Mouse (Mus musculus) ovary, postnatal 14 days (tissue): ENCODE measurements around the gene Mta3.
A peak's percentile ranks its signal among the peaks of the same experiment; 100 is the strongest.

Source experiments
- DNase-seq: peaks from one replicate; pipeline ENCODE4 v3.0.0; 2022; ENCODE audit warnings: low spot score

Gene Mta3

GRCm38 (mm10) chr17:83706116-83706593, at the start of gene Mta3:
TSS of gene Mta3 (plus strand) at chr17:83706163.
- DNase-seq: peak; percentile 67

- DNase-seq: no peak
Observed at GRCm38 (mm10) chr17:83657375-83657774, 48.6 kb upstream of the Mta3 start.

DNA sequence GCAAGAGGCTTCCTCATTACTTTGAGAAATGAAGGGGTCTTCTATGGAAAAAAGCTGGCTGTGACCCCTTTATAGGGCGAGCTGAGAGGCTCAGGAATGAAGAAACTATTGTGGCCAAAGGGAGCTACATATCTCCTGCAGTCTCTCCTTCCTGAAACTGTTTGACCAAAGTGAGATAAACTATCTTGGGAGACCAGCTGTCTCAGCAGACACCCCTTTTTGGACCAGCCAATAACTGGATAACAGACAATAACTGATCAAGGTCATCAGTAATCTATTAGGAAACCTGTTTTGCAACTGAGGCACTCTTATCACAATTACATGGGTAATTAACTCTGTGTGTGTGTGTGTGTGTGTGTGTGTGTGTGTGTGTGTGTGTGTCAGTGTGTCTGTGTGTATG, 47.0 kb upstream of the Mta3 start:
- DNase-seq: no peak

DNA sequence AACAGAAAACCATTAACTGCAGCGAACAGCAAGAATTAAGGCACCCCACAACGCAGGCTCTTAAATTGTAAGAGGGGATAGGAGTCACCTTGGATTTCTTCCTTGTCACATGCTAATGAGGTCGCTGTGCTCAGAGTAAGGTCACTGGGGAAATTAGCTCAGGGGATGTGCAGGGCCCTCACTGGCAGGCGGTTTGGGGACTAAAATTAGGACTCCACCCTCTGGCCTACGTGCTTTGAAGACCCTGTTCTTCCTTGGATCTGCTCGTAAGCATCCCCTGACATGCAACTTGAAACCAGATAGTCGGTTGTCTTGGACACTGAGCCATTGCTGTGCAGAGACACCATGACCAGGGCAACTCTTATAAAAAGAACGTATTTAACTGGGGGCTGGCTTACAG, 41.2 kb upstream of the Mta3 start:
- DNase-seq: no peak

- DNase-seq: no peak
Observed at GRCm38 (mm10) chr17:83666597-83667287, 39.2 kb upstream of the Mta3 start.

GRCm38 (mm10) chr17:83667934-83668690, 37.9 kb upstream of the Mta3 start:
- no peak for DNase-seq

GRCm38 (mm10) chr17:83672685-83673084, 33.3 kb upstream of the Mta3 start:
- no peak for DNase-seq

- DNase-seq: no peak
Observed at GRCm38 (mm10) chr17:83677370-83677769, 28.6 kb upstream of the Mta3 start.

DNA sequence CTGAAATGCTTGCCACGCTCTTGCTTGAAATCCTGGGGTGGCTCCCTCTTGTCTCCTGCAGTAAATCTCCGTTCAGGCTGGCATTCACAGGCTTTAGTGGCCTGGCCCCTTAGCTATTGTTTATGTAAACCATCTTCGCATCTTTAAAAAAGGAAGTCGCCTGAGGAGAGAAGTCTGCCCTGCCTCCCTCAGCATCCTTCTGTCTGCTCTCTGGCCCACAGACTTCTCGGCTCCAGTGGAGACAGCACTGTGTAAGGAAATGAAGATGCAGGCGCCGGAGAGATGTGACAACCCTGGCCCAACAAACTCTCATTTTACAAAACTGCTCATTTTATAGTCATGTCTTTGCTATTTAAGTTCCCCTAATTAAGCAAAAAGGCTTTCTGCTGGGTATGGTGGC, 24.0 kb upstream of the Mta3 start:
- no peak for DNase-seq

GRCm38 (mm10) chr17:83684475-83684874, 21.5 kb upstream of the Mta3 start:
- DNase-seq: no peak

- no peak for DNase-seq
Observed at GRCm38 (mm10) chr17:83690418-83690817, 15.5 kb upstream of the Mta3 start.

GRCm38 (mm10) chr17:83691379-83691778, 14.6 kb upstream of the Mta3 start:
- DNase-seq: no peak

- no peak for DNase-seq
Observed at GRCm38 (mm10) chr17:83693941-83694340, 12.0 kb upstream of the Mta3 start.

- DNase-seq: no peak
Observed at GRCm38 (mm10) chr17:83695785-83696184, 10.2 kb upstream of the Mta3 start.

DNA sequence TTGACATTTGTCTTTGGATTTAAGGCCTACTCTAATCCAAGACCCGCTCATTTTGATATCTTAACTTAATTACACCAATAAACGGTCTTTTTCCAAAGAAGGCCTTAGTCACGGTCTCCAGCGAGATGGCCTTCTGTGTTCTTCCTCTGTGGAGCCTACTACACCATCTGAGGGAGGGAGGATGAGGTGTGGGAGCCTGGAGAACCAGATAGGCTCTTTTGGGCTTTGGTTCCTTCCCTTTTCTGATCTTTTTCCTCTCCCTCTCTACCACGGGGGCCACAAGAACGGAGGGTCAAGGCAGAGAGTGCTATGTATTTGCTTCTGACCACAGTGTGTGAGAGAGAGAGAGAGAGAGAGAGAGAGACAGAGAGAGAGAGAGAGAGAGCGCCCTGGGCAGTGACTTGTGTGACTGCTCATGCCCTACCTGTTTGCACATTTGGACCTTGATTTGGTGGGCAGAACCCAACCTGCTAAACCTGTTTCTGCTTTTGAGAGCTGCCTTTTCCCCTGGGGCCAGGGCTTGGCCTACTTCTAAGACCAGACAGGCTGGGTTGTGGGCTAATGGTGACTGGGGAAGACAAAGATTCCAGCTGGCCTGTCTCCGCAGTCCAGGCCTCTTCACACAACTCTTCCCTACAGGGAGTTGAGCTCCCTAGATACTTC, 6.8 kb upstream of the Mta3 start:
- DNase-seq: no peak

DNA sequence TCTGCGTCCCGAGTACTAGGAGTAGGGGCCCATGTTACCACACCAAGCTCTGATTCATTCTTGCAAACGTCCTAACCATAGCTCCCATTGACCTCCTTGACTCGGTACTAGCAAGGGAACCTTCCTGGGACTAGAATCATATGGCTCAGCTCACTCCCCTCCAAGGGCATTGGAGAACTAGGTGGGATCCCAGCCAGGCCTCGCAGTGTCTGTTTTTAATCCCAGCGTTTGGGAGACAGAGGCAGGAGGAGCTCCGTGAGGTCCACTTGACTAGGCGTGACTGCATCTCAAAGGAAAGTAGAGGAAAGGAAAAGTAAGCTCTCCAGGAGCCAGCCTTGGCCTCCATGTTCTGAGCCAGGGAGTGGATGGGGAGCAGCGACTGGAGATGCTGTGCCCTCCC, 5.8 kb upstream of the Mta3 start:
- no peak for DNase-seq

GRCm38 (mm10) chr17:83704469-83704868, 1.5 kb upstream of the Mta3 start:
- no peak for DNase-seq

- DNase-seq: peak; percentile 38
Observed at GRCm38 (mm10) chr17:83705352-83706115, 429 bp upstream of the Mta3 start.

- DNase-seq: peak; percentile 36
Observed at GRCm38 (mm10) chr17:83706594-83707126, 697 bp downstream of the Mta3 start.

DNA sequence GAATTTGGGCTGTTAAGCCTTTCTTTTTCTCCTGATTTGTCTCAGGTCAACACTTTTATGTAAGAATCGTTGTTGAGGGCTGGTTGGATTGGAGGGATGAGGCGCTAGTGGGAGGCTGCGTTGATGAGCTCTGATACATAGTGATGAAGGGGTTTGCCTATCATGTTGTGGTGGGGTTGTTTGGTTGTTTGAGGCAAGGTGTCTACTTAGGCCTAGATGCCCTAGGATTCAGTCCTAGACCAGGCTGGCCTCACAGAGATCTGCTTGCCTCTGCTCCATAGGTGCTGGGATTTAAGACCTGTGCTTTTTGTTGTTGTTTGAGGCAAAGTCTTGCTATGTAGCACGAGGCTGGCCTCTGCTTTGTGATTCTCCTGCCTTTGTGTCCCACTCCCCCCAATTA, 1.4 kb downstream of the Mta3 start:
- DNase-seq: no peak

GRCm38 (mm10) chr17:83707846-83708245, 1.9 kb downstream of the Mta3 start:
- DNase-seq: no peak

- no peak for DNase-seq
Observed at GRCm38 (mm10) chr17:83708256-83708655, 2.3 kb downstream of the Mta3 start.
